Mouse (Mus musculus): ENCODE measurements at regions not wholly inside any gene's neighbourhood (a gene's known extent, or its start where the extent isn't known, plus 50 kb on each side); places are given as distances from the start of the nearest gene placed in this dataset.

- no peak for TF ChIP-seq CTCF (IDR thresholded peaks at IDR 0.05; ENCODE audit: insufficient read depth, low read length)
- TF ChIP-seq POLR2A (IDR thresholded peaks at IDR 0.05; ENCODE audit: borderline replicate concordance, extremely low read depth, low read depth, low read length), result no peak
Observed at GRCm38 (mm10) chr4:47593155-47593554, 118.7 kb downstream of the Sec61b start.
